In the genomic region with DNA sequence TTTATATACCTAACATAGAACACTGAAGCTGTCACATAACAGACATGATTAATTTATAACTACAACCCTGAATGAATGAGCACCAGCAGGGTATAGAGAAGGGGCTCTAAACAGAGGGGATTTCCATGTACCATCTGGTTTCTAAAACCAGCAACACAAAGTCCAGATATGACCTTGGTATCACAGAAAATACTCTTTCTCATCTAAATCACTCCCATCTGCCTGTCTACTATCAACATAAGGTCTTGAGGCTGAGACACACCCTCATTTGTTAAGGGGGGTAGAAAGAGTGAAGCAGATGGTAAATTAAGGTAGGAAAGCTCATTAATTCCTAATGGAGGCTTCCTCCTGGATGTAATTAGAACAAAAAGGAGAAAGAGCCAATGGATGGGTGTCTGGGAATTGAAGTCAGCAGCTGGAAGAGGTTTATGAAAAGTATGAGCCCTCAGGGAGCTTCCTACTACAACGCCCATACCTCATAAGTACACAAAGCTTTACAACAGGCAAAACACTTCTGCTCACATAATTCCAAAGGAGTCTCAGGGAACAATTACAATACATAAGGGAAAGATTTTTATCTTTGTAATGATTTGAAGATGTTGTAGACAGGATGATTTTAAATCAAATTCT, we compare ENCODE assay signal across 30 mouse cellular contexts.
DNase-seq lines count a peak whose midpoint lies in the region; ATAC-seq and TF ChIP-seq lines count a peak whose summit lies in the region.
"Had no signal": no experiment of that assay in that cellular context is flagged by ENCODE, and none has a peak within 500 bp of the region (broad histone marks: within the 10 kb centered on the region; RNA-seq: fewer than 3 reads in every experiment).

No protein-coding gene starts in this region.

- WGBS in forebrain, embryonic 14.5 days: 52% methylated on average over 1 of the region's 1 CpGs
- WGBS in forebrain, postnatal 0 days: 79% methylated on average over 1 of the region's 1 CpGs
- WGBS in hindbrain, embryonic 13.5 days: 69% methylated on average over 1 of the region's 1 CpGs
- 32% methylated on average over 1 of the region's 1 CpGs for WGBS in neural tube, embryonic 14.5 days

- no peaks in the 10 kb centered on the region for H3K27me3 ChIP-seq in forebrain, embryonic 14.5 days (replicated peaks; ENCODE audit: control insufficient read depth, insufficient read depth, low read length)
- no peaks in the 10 kb centered on the region for H3K27me3 ChIP-seq in forebrain, postnatal 0 days (ENCODE audit: insufficient read depth, low read length)
- no peaks in the 10 kb centered on the region for H3K27me3 ChIP-seq in hindbrain, embryonic 13.5 days
- no peaks in the 10 kb centered on the region for H3K27me3 ChIP-seq in neural tube, embryonic 14.5 days (ENCODE audit: control insufficient read depth, insufficient read depth, low read length)
- H3K27me3 ChIP-seq: CH12.LX; heart, embryonic 12.5 days; kidney, embryonic 15.5 days; limb, embryonic 13.5 days; liver, embryonic 12.5 days; Patski had no signal

- H3K27ac ChIP-seq in forebrain, embryonic 14.5 days (ENCODE audit: low read depth, low read length): no peak overlapping the region
- no peak overlapping the region for H3K27ac ChIP-seq in forebrain, postnatal 0 days (ENCODE audit: low read depth, low read length)
- H3K27ac ChIP-seq in hindbrain, embryonic 13.5 days: no peak overlapping the region
- no peak overlapping the region for H3K27ac ChIP-seq in neural tube, embryonic 14.5 days (ENCODE audit: low read depth, low read length)
- H3K27ac ChIP-seq: kidney, embryonic 15.5 days; limb, embryonic 13.5 days; liver, embryonic 12.5 days had no signal

- H3K4me1 ChIP-seq in forebrain, embryonic 14.5 days (ENCODE audit: control insufficient read depth, insufficient read depth, low read length): no peaks in the 10 kb centered on the region
- no peaks in the 10 kb centered on the region for H3K4me1 ChIP-seq in forebrain, postnatal 0 days (ENCODE audit: insufficient read depth)
- H3K4me1 ChIP-seq in hindbrain, embryonic 13.5 days (replicated peaks): no peaks in the 10 kb centered on the region
- no peaks in the 10 kb centered on the region for H3K4me1 ChIP-seq in neural tube, embryonic 14.5 days (ENCODE audit: control insufficient read depth, insufficient read depth, low read length)
- H3K4me1 ChIP-seq: heart, embryonic 12.5 days; kidney, embryonic 15.5 days; limb, embryonic 13.5 days; liver, embryonic 12.5 days had no signal

- no peak overlapping the region for H3K9ac ChIP-seq in forebrain, embryonic 14.5 days (ENCODE audit: low read length)
- no peak overlapping the region for H3K9ac ChIP-seq in forebrain, postnatal 0 days
- H3K9ac ChIP-seq in hindbrain, embryonic 13.5 days: no peak overlapping the region
- H3K9ac ChIP-seq in neural tube, embryonic 14.5 days (replicated peaks; ENCODE audit: low read depth, low read length): no peak overlapping the region
- H3K9ac ChIP-seq: heart, embryonic 12.5 days; kidney, embryonic 15.5 days; limb, embryonic 13.5 days; liver, embryonic 12.5 days had no signal

- H3K4me3 ChIP-seq in forebrain, embryonic 14.5 days (ENCODE audit: low read depth, low read length): no peak overlapping the region
- H3K4me3 ChIP-seq in forebrain, postnatal 0 days (ENCODE audit: low read depth, low read length): no peak overlapping the region
- H3K4me3 ChIP-seq in hindbrain, embryonic 13.5 days: no peak overlapping the region
- H3K4me3 ChIP-seq in neural tube, embryonic 14.5 days (ENCODE audit: low read depth, low read length): no peak overlapping the region
- H3K4me3 ChIP-seq: heart, embryonic 12.5 days; kidney, embryonic 15.5 days; limb, embryonic 13.5 days; liver, embryonic 12.5 days had no signal

- DNase-seq in forebrain, embryonic 14.5 days (ENCODE audit: low spot score): peak; percentile 3
- no peak for DNase-seq in forebrain, postnatal 0 days
- peak; percentile 35 for DNase-seq in brain, embryonic 14.5 days (ENCODE audit: low read depth)
- no peak for DNase-seq in adrenal gland, postnatal 25 days
- DNase-seq in gastrocnemius, adult 8-10 months (ENCODE audit: low spot score in 2 of 2): no peak
- DNase-seq: adrenal gland, adult 2 months; B cell, adult 2 months; cerebellum, adult 18-20 months; cerebellum, postnatal 36 days; gastrocnemius, postnatal 25 days; heart, adult 18-20 months; heart, postnatal 10 days; kidney, adult 11 months; kidney, postnatal 36 days; layer of hippocampus, postnatal 36 days; lung, adult 18-20 months; lung, postnatal 10 days; midbrain, embryonic 14.5 days; right cerebral cortex, postnatal 25 days; spleen, adult 18-20 months had no signal

- TF ChIP-seq POLR2A in brain, embryonic 14.5 days (IDR thresholded peaks at IDR 0.05; ENCODE audit: borderline replicate concordance, extremely low read depth, insufficient read depth, insufficient read length, poor library complexity, severe bottlenecking): no peak

- no peak for ATAC-seq in forebrain, embryonic 14.5 days
- ATAC-seq in forebrain, postnatal 0 days: no peak
- peak; percentile 81; the same call in 1 of the 2 replicates for ATAC-seq in hindbrain, embryonic 13.5 days (ENCODE audit: low FRiP score)
- ATAC-seq in neural tube, embryonic 14.5 days (ENCODE audit: low read depth): peak; percentile 92
- ATAC-seq: forebrain, embryonic 16.5 days; liver, embryonic 12.5 days; Patski had no signal

- no peak overlapping the region for H3K4me2 ChIP-seq in forebrain, embryonic 14.5 days (ENCODE audit: low read length)
- no peak overlapping the region for H3K4me2 ChIP-seq in forebrain, postnatal 0 days (ENCODE audit: low read depth)
- no peak overlapping the region for H3K4me2 ChIP-seq in hindbrain, embryonic 13.5 days
- no peak overlapping the region for H3K4me2 ChIP-seq in neural tube, embryonic 14.5 days (ENCODE audit: low read depth, low read length)
- H3K4me2 ChIP-seq: heart, embryonic 12.5 days; kidney, embryonic 15.5 days; limb, embryonic 13.5 days; liver, embryonic 12.5 days had no signal

- no peak for TF ChIP-seq CTCF in forebrain, postnatal 0 days (IDR thresholded peaks at IDR 0.05; ENCODE audit: low read depth)
- TF ChIP-seq CTCF in brain, embryonic 14.5 days (IDR thresholded peaks at IDR 0.05; ENCODE audit: borderline replicate concordance, extremely low read depth, insufficient read depth, insufficient read length): no peak

- no peaks in the 10 kb centered on the region for H3K36me3 ChIP-seq in forebrain, embryonic 14.5 days (ENCODE audit: control insufficient read depth, insufficient read depth, low read length)
- no peaks in the 10 kb centered on the region for H3K36me3 ChIP-seq in forebrain, postnatal 0 days (ENCODE audit: insufficient read depth)
- H3K36me3 ChIP-seq in hindbrain, embryonic 13.5 days: no peaks in the 10 kb centered on the region
- H3K36me3 ChIP-seq in neural tube, embryonic 14.5 days (ENCODE audit: control insufficient read depth, insufficient read depth, low read length): no peaks in the 10 kb centered on the region
- H3K36me3 ChIP-seq: G1E; heart, embryonic 12.5 days; kidney, embryonic 15.5 days; limb, embryonic 13.5 days; liver, embryonic 12.5 days had no signal

- H3K9me3 ChIP-seq in forebrain, embryonic 14.5 days (replicated peaks; ENCODE audit: control insufficient read depth, low read length): no peaks in the 10 kb centered on the region
- no peaks in the 10 kb centered on the region for H3K9me3 ChIP-seq in forebrain, postnatal 0 days (ENCODE audit: low read length)
- H3K9me3 ChIP-seq in hindbrain, embryonic 13.5 days: peaks cover 7% of the 10 kb centered on the region
- no peaks in the 10 kb centered on the region for H3K9me3 ChIP-seq in neural tube, embryonic 14.5 days (ENCODE audit: control insufficient read depth, low read length)
- H3K9me3 ChIP-seq: kidney, embryonic 15.5 days had no signal

Comparison
In these comparisons a context has a peak if more than half of its experiments do, and no peak if none do; other contexts are left out.
1. DNase-seq: peak in forebrain, embryonic 14.5 days (single experiment) and brain, embryonic 14.5 days (single experiment); none in forebrain, postnatal 0 days (single experiment), adrenal gland, postnatal 25 days (single experiment) and gastrocnemius, adult 8-10 months (0 of 2).
2. ATAC-seq: peak in hindbrain, embryonic 13.5 days (single experiment) and neural tube, embryonic 14.5 days (single experiment); none in forebrain, embryonic 14.5 days (single experiment) and forebrain, postnatal 0 days (single experiment).